Mouse (Mus musculus): Measurements from ENCODE around the gene Slc45a3. TPM values are rescaled to one million over a fixed set of nuclear protein-coding genes. Genes with fewer than 3 reads are reported as not detected.

Slc45a3 gene
- polyA plus RNA-seq, 1 experiment from 2014 or later, result 9.1 TPM

- H3K4me3 ChIP-seq (replicated peaks), result no peak overlapping the region
- H3K4me1 ChIP-seq, result peaks cover 26% of the 10 kb centered on the region
- no peak for ATAC-seq (replicated peaks; ENCODE audit: low FRiP score)
- H3K9me3 ChIP-seq (replicated peaks), result no peaks in the 10 kb centered on the region
- no peak overlapping the region for H3K4me2 ChIP-seq
- WGBS, result 79% methylated on average over 11 of the region's 11 CpGs
- no peaks in the 10 kb centered on the region for H3K36me3 ChIP-seq
- H3K9ac ChIP-seq, result no peak overlapping the region
- 0 out of 2 replicates have a peak overlapping the region, but pooled peaks have one; percentile 9 for H3K27ac ChIP-seq
- H3K27me3 ChIP-seq, result no peaks in the 10 kb centered on the region
Measured at GRCm38 (mm10) chr1:131946462-131947215, 16.1 kb upstream of the Slc45a3 start.

- Histone ChIP-seq H3K4me2 (no peak overlapping the region), H3K9ac (no peak overlapping the region), H3K36me3 (no peaks in the 10 kb centered on the region), H3K9me3 (replicated peaks) (no peaks in the 10 kb centered on the region), H3K4me3 (replicated peaks) (no peak overlapping the region), H3K4me1 (peaks cover 26% of the 10 kb centered on the region), H3K27ac (peak overlapping the region; percentile 45), H3K27me3 (no peaks in the 10 kb centered on the region)
- ATAC-seq (replicated peaks; ENCODE audit: low FRiP score), result peak; percentile 80
- WGBS, result 19% methylated on average over 1 of the region's 1 CpGs
Measured at GRCm38 (mm10) chr1:131947997-131948525, 14.7 kb upstream of the Slc45a3 start.

GRCm38 (mm10) chr1:131954242-131954865 lies 8.4 kb upstream of the Slc45a3 start:
- no peak overlapping the region for H3K27ac ChIP-seq
- WGBS, result 81% methylated on average over 12 of the region's 12 CpGs

GRCm38 (mm10) chr1:131955131-131955757 lies 7.5 kb upstream of the Slc45a3 start:
- H3K9me3 ChIP-seq (replicated peaks), result no peaks in the 10 kb centered on the region
- no peak overlapping the region for H3K4me2 ChIP-seq
- no peak for ATAC-seq (replicated peaks; ENCODE audit: low FRiP score)
- no peaks in the 10 kb centered on the region for H3K36me3 ChIP-seq
- no peak overlapping the region for H3K4me3 ChIP-seq (replicated peaks)
- H3K27me3 ChIP-seq, result peaks cover 10% of the 10 kb centered on the region; the same call in 1 of the 2 replicates
- 16% methylated on average over 3 of the region's 3 CpGs for WGBS
- no peak overlapping the region for H3K9ac ChIP-seq
- 0 out of 2 replicates have a peak, but pooled peaks cover 3% of the 10 kb centered on the region for H3K4me1 ChIP-seq
- H3K27ac ChIP-seq, result no peak overlapping the region

More at GRCm38 (mm10) chr1:131954242-131954865, 8.4 kb upstream of the Slc45a3 start:
- ATAC-seq (replicated peaks; ENCODE audit: low FRiP score), result no peak
- Histone ChIP-seq H3K36me3 (no peaks in the 10 kb centered on the region), H3K4me3 (replicated peaks) (no peak overlapping the region), H3K4me1 (0 out of 2 replicates have a peak, but pooled peaks cover 3% of the 10 kb centered on the region), H3K9ac (no peak overlapping the region), H3K9me3 (replicated peaks) (no peaks in the 10 kb centered on the region), H3K4me2 (no peak overlapping the region), H3K27me3 (peaks cover under 1% of the 10 kb centered on the region; the same call in 1 of the 2 replicates)

- ATAC-seq (replicated peaks; ENCODE audit: low FRiP score), result no peak
- Histone ChIP-seq H3K9me3 (replicated peaks) (no peaks in the 10 kb centered on the region), H3K4me1 (0 out of 2 replicates have a peak, but pooled peaks cover 6% of the 10 kb centered on the region), H3K36me3 (no peaks in the 10 kb centered on the region), H3K4me3 (replicated peaks) (no peak overlapping the region), H3K27ac (no peak overlapping the region), H3K27me3 (peaks cover 29% of the 10 kb centered on the region), H3K4me2 (no peak overlapping the region), H3K9ac (no peak overlapping the region)
- WGBS, result 80% methylated on average over 5 of the region's 5 CpGs
Measured at GRCm38 (mm10) chr1:131957416-131957815, 5.4 kb upstream of the Slc45a3 start.

GRCm38 (mm10) chr1:131961004-131961403 lies 1.8 kb upstream of the Slc45a3 start:
- no peaks in the 10 kb centered on the region for H3K36me3 ChIP-seq
- no peaks in the 10 kb centered on the region for H3K9me3 ChIP-seq (replicated peaks)
- H3K4me3 ChIP-seq (replicated peaks), result no peak overlapping the region
- ATAC-seq (replicated peaks; ENCODE audit: low FRiP score), result no peak
- H3K27me3 ChIP-seq, result peaks cover 53% of the 10 kb centered on the region
- H3K4me1 ChIP-seq, result peaks cover 20% of the 10 kb centered on the region
- H3K4me2 ChIP-seq, result no peak overlapping the region
- H3K9ac ChIP-seq, result no peak overlapping the region
- no peak overlapping the region for H3K27ac ChIP-seq
- WGBS, result 59% methylated on average over 2 of the region's 2 CpGs

GRCm38 (mm10) chr1:131963085-131963951 lies 551 bp downstream of the Slc45a3 start:
- H3K36me3 ChIP-seq, result no peaks in the 10 kb centered on the region
- no peaks in the 10 kb centered on the region for H3K9me3 ChIP-seq (replicated peaks)
- H3K4me2 ChIP-seq, result peak overlapping the region; percentile 100
- H3K27ac ChIP-seq, result peak overlapping the region; percentile 1; the same call in 1 of the 2 replicates
- H3K27me3 ChIP-seq, result peaks cover 56% of the 10 kb centered on the region
- ATAC-seq (replicated peaks; ENCODE audit: low FRiP score), result peak; percentile 68
- H3K4me1 ChIP-seq, result peaks cover 39% of the 10 kb centered on the region
- WGBS, result under 1% methylated on average over 76 of the region's 76 CpGs
- H3K4me3 ChIP-seq (replicated peaks), result peak overlapping the region; percentile 83
- peak overlapping the region; percentile 80 for H3K9ac ChIP-seq

GRCm38 (mm10) chr1:131964100-131964499 lies 1.3 kb downstream of the Slc45a3 start:
- Histone ChIP-seq H3K27me3 (peaks cover 56% of the 10 kb centered on the region), H3K4me3 (replicated peaks) (peak overlapping the region; percentile 83), H3K9ac (no peak overlapping the region; the same call in 1 of the 2 replicates), H3K9me3 (replicated peaks) (no peaks in the 10 kb centered on the region), H3K4me2 (peak overlapping the region; percentile 100), H3K36me3 (no peaks in the 10 kb centered on the region), H3K27ac (no peak overlapping the region), H3K4me1 (peaks cover 47% of the 10 kb centered on the region)
- WGBS, result 39% methylated on average over 5 of the region's 5 CpGs
- no peak for ATAC-seq (replicated peaks; ENCODE audit: low FRiP score)

GRCm38 (mm10) chr1:131964580-131964979 lies 1.8 kb downstream of the Slc45a3 start:
- Histone ChIP-seq H3K4me3 (replicated peaks) (no peak overlapping the region), H3K27ac (no peak overlapping the region), H3K4me1 (peaks cover 48% of the 10 kb centered on the region), H3K9me3 (replicated peaks) (no peaks in the 10 kb centered on the region), H3K9ac (no peak overlapping the region), H3K4me2 (peak overlapping the region; percentile 100), H3K36me3 (no peaks in the 10 kb centered on the region), H3K27me3 (peaks cover 53% of the 10 kb centered on the region)
- WGBS, result 71% methylated on average over 7 of the region's 7 CpGs
- no peak for ATAC-seq (replicated peaks; ENCODE audit: low FRiP score)

GRCm38 (mm10) chr1:131965818-131966217 lies 3.1 kb downstream of the Slc45a3 start:
- WGBS, result 35% methylated on average over 5 of the region's 5 CpGs

GRCm38 (mm10) chr1:131967336-131967735 lies 4.6 kb downstream of the Slc45a3 start:
- Histone ChIP-seq H3K4me1 (peaks cover 73% of the 10 kb centered on the region), H3K4me3 (replicated peaks) (no peak overlapping the region), H3K9ac (no peak overlapping the region), H3K27ac (peak overlapping the region; percentile 45), H3K36me3 (no peaks in the 10 kb centered on the region), H3K4me2 (no peak overlapping the region), H3K27me3 (peaks cover 27% of the 10 kb centered on the region), H3K9me3 (replicated peaks) (no peaks in the 10 kb centered on the region)
- ATAC-seq (replicated peaks; ENCODE audit: low FRiP score), result no peak
- 41% methylated on average over 7 of the region's 7 CpGs for WGBS

More at GRCm38 (mm10) chr1:131965818-131966217, 3.1 kb downstream of the Slc45a3 start:
- H3K4me3 ChIP-seq (replicated peaks), result no peak overlapping the region
- peaks cover 61% of the 10 kb centered on the region for H3K4me1 ChIP-seq
- no peak overlapping the region for H3K4me2 ChIP-seq
- no peak overlapping the region for H3K27ac ChIP-seq
- H3K9me3 ChIP-seq (replicated peaks), result no peaks in the 10 kb centered on the region
- H3K36me3 ChIP-seq, result no peaks in the 10 kb centered on the region
- H3K27me3 ChIP-seq, result peaks cover 42% of the 10 kb centered on the region
- no peak overlapping the region for H3K9ac ChIP-seq
- no peak for ATAC-seq (replicated peaks; ENCODE audit: low FRiP score)
